Mouse (Mus musculus): ENCODE results near the gene Erbb3. TPM values are rescaled to one million over a fixed set of nuclear protein-coding genes. Genes with fewer than 3 reads are reported as not detected.

The Erbb3 gene
- total RNA-seq (2023): 1 to 10 TPM in 1 of 2 experiments, under 1 TPM in 1; 0.89 to 1.2 TPM

DNA sequence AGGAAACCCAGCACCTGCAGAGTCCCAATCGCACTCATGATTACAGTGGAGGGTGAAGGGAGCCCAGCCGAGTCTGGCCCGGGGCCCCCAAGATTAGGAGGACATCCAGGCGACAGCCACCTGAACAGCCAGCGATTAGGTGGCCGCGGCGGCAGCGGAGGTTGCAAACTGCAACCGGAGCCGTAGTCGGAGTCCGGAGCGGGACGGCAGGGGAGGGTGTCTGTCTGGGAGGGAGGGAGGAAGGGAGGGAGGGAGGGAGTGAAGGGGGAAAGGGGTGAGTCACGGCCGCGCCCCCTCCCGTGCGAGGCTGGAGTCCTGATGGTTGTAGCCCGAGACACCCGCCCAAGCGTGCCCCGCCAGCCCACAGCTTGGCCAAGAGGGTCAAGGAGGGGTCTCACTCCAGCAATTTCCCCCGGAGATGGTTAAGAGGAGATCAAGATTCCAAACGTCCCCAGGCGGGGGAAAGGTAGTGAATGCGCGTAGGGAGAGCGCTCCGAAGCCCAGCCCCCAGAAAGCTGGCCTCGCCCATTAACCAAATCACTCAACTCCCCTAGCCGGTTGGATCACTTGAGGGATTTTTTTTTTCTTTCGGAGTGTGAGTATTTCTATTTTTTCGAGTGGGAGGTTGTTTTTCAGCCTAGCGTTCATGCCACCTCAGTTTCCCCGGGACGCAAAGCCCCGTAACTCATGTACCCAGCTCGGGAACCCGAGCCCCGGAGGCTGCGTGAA lies at the start of gene Erbb3:
Erbb3 (minus strand) TSS at position 189 of the 729 bp plus-strand sequence.

DNA sequence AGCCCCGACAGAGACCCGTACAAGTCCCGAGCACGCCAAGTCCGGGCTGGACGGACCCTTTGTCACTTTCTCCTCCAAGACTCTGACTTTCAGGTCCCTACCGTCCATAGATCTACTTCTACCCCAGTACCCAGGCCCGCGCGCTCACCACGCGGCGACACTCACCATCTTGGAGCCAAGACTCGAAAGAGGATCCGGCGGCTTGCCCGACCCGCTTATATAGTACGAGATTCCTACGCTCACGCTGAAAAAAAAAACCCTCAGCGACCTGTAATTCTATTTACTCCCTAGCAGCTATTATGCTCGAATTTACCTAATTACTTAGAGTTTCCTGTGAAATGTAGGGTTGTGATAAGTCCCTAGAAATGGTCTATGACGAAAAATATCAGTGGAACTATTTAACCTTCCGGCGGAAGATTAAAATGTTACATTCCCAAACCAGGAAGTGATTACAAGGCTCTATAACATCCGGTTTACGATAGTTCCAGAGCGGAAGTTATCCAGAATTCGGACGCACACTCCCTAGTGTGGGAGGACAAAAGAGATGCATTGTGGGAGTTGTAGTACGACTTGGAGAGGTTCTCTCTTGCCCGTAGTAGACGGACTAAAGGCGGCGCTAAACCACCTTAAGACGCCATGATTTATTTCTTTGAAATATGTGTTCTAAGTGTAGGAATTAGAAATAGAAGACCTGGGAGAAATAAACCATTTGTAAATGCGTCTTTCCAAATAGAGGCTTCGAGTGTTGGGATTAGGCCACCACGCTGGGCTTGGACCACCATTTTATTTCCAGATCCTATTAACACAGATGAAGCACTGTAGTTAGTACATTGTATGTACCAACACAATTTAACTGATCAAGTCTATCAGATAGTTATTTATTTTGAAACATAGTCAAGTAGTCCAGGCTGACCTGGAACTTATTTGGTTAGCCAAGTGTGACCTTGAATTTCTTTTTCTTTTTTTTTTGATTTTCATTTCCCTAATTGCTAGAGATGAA lies 37.2 kb upstream of the Erbb3 start, which contains the start of gene Rps26:
Rps26 (minus strand) TSS at position 437 of the 1,000 bp plus-strand sequence.

DNA sequence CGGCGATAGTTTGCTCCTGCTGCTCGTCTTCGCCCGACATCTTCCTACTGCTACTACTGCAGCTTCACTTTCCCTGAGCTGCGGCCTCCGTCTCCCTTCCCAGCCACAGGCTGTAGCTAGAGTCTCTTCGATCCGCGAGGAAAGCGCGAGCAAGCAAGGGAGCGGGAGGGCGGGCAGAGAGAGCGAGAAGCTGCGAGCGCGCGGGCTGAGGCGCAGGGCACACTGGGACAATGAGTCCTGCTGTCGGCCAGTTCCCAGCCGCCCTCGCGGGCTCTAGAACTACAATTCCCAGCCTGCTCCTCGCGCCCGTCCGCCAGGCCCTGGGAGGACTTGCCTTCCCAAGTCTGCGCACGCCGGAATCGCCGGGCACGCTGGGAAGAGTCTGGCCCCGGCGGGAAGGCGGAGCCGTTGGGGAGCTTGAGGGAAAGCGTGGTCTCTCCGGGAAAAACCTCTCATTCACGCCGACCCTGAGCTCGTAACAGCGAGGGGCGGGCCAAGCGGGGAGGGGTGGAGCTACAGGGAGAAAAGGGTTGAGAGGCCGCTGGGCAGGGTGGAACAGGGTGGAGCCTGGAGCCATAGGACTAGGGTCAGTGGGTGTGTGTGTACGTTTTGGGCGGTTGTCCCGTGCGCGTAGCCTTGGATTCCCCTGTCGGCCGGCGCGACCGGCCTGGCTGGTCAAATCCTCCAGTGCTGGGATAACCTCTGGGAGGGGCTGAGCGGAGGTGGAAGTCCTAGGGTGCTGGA lies 23.5 kb downstream of the Erbb3 start, which contains the start of gene Pa2g4:
Pa2g4 (minus strand) TSS at position 200 of the 744 bp plus-strand sequence.

DNA sequence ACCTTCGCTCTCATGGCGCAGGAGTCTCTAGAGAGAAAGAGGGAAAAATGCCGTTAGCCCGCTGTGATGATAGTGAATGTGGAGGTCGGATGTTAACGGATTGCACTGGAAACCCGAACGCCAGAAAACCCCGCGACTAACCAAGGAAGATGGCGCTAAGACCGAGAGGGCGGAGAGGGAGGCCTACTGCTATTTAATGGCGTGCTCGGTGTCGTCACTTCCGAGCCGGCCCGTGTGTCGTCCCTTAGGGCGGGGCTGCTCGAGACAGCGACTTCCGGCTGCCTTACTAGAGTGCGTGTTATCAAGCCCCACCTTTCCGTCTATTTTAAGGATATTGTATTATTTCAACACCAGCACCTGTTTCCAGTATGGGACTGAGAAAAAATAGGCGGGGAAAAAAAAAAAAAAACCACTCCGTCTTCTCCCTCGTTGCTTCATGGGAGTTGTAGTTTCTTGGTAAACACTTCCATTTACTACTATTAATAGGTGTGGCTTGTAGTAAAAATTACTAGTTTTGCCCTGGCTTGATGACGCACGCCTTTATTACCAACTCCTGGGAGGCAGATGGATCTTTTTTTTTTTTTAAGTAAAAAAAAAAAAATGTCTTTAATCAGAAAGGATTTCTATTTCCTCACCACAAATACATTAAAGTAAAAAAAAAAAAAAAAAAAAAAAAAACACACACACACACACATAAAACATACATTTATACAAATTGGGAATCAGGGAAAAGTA lies 40.3 kb downstream of the Erbb3 start, which contains the start of gene Rpl41:
Rpl41 (minus strand) TSS at position 359 of the 735 bp plus-strand sequence.

DNA sequence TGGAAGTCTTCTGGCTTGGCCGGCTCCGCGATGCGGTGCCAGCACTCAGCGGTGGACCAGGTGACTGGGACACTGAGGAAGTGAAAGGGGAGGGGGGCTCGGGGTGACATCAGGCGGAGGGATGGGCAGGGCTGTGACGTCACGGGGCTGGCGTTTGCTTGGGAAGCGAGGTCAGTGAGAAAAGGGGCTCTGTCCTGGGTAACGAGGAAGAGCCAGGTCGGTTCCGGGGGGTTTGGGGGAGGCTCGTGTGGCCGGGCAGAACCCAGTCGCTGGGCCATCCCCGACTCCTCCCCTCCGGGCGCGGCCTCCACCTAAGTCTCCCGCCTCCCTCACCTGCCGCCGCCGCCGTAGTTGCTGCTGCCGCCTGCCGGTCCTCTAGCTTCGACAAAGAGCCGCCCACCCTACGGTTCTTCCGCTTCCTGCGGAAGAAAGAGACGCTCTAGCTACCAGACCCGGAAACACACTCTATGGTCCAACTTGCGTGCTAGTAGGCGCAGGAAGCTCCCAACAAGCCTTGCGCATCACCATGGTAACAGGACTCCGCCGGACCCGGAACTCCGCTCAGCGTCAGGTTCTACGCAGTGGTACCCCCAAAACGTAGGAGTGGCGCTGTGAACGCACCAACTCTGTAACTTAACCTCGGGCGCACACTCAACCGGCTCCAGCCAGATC lies 42.0 kb downstream of the Erbb3 start, which contains the start of gene Zc3h10:
Zc3h10 (minus strand) TSS at position 414 of the 672 bp plus-strand sequence.

DNA sequence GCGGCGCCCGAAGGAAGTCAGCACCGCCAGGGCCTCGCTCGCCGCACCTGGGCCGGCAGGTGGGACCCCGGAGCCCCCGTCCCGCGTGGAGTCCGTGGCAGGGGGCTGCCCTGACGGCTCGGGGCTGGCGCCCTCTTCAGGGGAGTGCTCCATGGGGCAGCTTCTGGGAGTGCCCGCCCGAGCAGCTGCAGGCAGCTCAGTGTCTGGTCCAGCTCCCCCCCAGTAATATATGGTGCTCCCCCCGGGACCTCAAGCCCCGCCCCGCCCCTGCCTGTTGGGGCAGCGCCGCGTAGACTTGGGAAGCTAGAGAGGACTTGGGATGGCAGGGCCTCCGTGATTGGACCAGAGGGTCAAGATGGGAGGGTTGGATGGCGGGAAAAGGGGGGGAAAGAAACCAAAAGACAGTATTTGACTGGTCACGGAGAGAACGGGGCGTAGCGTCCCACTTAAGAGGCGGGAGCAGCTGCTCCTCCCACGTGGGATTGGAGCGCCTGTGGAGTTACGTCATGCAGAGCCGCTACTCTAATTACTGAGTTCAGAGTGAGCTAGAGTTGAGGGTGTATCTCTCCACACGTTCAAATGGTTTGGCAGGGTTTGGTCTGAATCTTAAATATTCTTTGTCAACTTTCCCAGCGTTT lies 63.7 kb downstream of the Erbb3 start, which contains the start of gene Esyt1:
Esyt1 (minus strand) TSS at position 201 of the 638 bp plus-strand sequence.

Other genes starting within 250 kb of the Erbb3 start
- gene Coq10a, start 220.7 kb downstream of the Erbb3 start, total RNA-seq (2023): 10 to 100 TPM; 20.9 to 30.1 TPM
- gene Ankrd52, start 212.5 kb downstream of the Erbb3 start, total RNA-seq (2023): 10 to 100 TPM; 56.8 to 58.4 TPM
- gene Slc39a5, start 188.4 kb downstream of the Erbb3 start, total RNA-seq (2023): not detected
- gene Nabp2, start 178.2 kb downstream of the Erbb3 start, total RNA-seq (2023): 10 to 100 TPM; 45.8 to 50.9 TPM
- gene Rnf41, start 178.0 kb downstream of the Erbb3 start, total RNA-seq (2023): 10 to 100 TPM; 29.6 to 33.1 TPM
- 100 to 1,000 TPM; 140 to 150 TPM for gene Smarcc2, start 130.4 kb downstream of the Erbb3 start, total RNA-seq (2023)
- gene Myl6, start 95.5 kb downstream of the Erbb3 start, total RNA-seq (2023): 100 to 1,000 TPM; 743 to 795 TPM
- gene Myl6b, start 91.0 kb downstream of the Erbb3 start, total RNA-seq (2023): under 1 TPM in 1 of 2 experiments, not detected in 1; 0.55 TPM
- gene Esyt1, start 63.8 kb downstream of the Erbb3 start, total RNA-seq (2023): 100 to 1,000 TPM; 294 to 296 TPM
- 10 to 100 TPM; 30.2 to 32.5 TPM for gene Zc3h10, start 41.9 kb downstream of the Erbb3 start, total RNA-seq (2023)
- 1,000 to 10,000 TPM; 4,550 to 4,559 TPM for gene Rpl41, start 40.3 kb downstream of the Erbb3 start, total RNA-seq (2023)
- 10 to 100 TPM; 77.4 to 82.8 TPM for gene Pa2g4, start 23.7 kb downstream of the Erbb3 start, total RNA-seq (2023)
- 1,000 to 10,000 TPM; 1,408 to 1,573 TPM for gene Rps26, start 37.1 kb upstream of the Erbb3 start, total RNA-seq (2023)
- gene Ikzf4, start 56.3 kb upstream of the Erbb3 start, total RNA-seq (2023): 10 to 100 TPM in 1 of 2 experiments, 1 to 10 TPM in 1; 9.4 to 11.5 TPM
- gene Suox, start 84.4 kb upstream of the Erbb3 start, total RNA-seq (2023): 10 to 100 TPM; 10.5 to 14.2 TPM
- 10 to 100 TPM; 40.9 to 46.5 TPM for gene Rab5b, start 106.6 kb upstream of the Erbb3 start, total RNA-seq (2023)
- under 1 TPM in 1 of 2 experiments, not detected in 1; 0.58 TPM for gene Pmel, start 114.5 kb upstream of the Erbb3 start, total RNA-seq (2023)
- 10 to 100 TPM; 31.2 to 34.3 TPM for gene Cdk2, start 115.4 kb upstream of the Erbb3 start, total RNA-seq (2023)
- gene Dgka, start 155.2 kb upstream of the Erbb3 start, total RNA-seq (2023): 100 to 1,000 TPM; 809 to 875 TPM
- 10 to 100 TPM; 71.3 to 84.9 TPM for gene Pym1, start 158.2 kb upstream of the Erbb3 start, total RNA-seq (2023)
- gene Mmp19, start 201.3 kb upstream of the Erbb3 start, total RNA-seq (2023): under 1 TPM in 1 of 2 experiments, not detected in 1; 0.98 TPM
- 10 to 100 TPM; 66.0 to 66.8 TPM for gene Dnajc14, start 214.4 kb upstream of the Erbb3 start, total RNA-seq (2023)
- gene Tmem198b, start 214.7 kb upstream of the Erbb3 start, total RNA-seq (2023): 1 to 10 TPM; 7.9 to 9.1 TPM
- gene Sarnp, start 227.7 kb upstream of the Erbb3 start, total RNA-seq (2023): 10 to 100 TPM; 53.9 to 57.4 TPM
- gene Ormdl2, start 232.0 kb upstream of the Erbb3 start, total RNA-seq (2023): 10 to 100 TPM; 15.6 to 25.4 TPM